Mouse (Mus musculus) neural tube, embryonic 15.5 days (tissue): ENCODE results near the gene Hist2h3c1. TPM values are rescaled to one million over a fixed set of nuclear protein-coding genes. Genes with fewer than 3 reads are reported as not detected.

Experiments
- ATAC-seq: fragments of 200-750 bp; cut with Nextera tagmentation; 2 replicates; pipeline ENCODE4 v1.8.0; 2017; ENCODE audit warnings: mild to moderate bottlenecking, moderate TSS enrichment, moderate library complexity; ENCODE audit not compliant: low FRiP score
- H3K27ac ChIP-seq: fragments of 300-500 bp; sonication (generic); replicated peaks from 2 replicates; pipeline ENCODE4 v1.5.1; 2015; ENCODE audit warnings: mild to moderate bottlenecking, inconsistent platforms
- H3K27me3 ChIP-seq: fragments of 300-500 bp; sonication (generic); replicated peaks from 2 replicates; pipeline ENCODE4 v1.6.1; 2015; ENCODE audit warnings: inconsistent platforms
- H3K36me3 ChIP-seq: fragments of 300-500 bp; sonication (generic); 2 replicates; pipeline ENCODE4 v1.6.1; 2015; ENCODE audit warnings: inconsistent platforms
- H3K4me1 ChIP-seq: fragments of 300-500 bp; sonication (generic); 2 replicates; pipeline ENCODE4 v1.6.1; 2015; ENCODE audit warnings: inconsistent platforms
- H3K4me2 ChIP-seq: fragments of 300-500 bp; sonication (generic); 2 replicates; pipeline ENCODE4 v1.6.1; 2015; ENCODE audit warnings: inconsistent platforms, mild to moderate bottlenecking, moderate library complexity
- H3K4me3 ChIP-seq: fragments of 300-500 bp; sonication (generic); replicated peaks from 2 replicates; pipeline ENCODE4 v1.5.1; 2015; ENCODE audit warnings: mild to moderate bottlenecking, inconsistent platforms
- H3K9ac ChIP-seq: fragments of 300-500 bp; sonication (generic); replicated peaks from 2 replicates; pipeline ENCODE4 v1.6.1; 2015; ENCODE audit warnings: mild to moderate bottlenecking, inconsistent platforms
- H3K9me3 ChIP-seq: fragments of 300-500 bp; sonication (generic); replicated peaks from 2 replicates; pipeline ENCODE4 v1.6.1; 2016; ENCODE audit warnings: inconsistent platforms
- WGBS: fragments of 180-500 bp; shearing (Covaris S2); methylation state at CpG from one replicate; pipeline ENCODE4 v1.1.7; 2015; ENCODE audit warnings: mixed read lengths; 5-methylcytosine and 5-hydroxymethylcytosine counted together
- polyA plus RNA-seq: library from polyadenylated mRNA; unstranded; fragments of >200 nt; fragmentation: Nextera tagmentation; extraction: Ambion mirVana; gene quantifications from 2 replicates; pipeline ENCODE4 v1.2.1, GENCODE M21; 2015

Gene Hist2h3c1
- polyA plus RNA-seq, 1 experiment from 2014 or later: 0.14 TPM

DNA sequence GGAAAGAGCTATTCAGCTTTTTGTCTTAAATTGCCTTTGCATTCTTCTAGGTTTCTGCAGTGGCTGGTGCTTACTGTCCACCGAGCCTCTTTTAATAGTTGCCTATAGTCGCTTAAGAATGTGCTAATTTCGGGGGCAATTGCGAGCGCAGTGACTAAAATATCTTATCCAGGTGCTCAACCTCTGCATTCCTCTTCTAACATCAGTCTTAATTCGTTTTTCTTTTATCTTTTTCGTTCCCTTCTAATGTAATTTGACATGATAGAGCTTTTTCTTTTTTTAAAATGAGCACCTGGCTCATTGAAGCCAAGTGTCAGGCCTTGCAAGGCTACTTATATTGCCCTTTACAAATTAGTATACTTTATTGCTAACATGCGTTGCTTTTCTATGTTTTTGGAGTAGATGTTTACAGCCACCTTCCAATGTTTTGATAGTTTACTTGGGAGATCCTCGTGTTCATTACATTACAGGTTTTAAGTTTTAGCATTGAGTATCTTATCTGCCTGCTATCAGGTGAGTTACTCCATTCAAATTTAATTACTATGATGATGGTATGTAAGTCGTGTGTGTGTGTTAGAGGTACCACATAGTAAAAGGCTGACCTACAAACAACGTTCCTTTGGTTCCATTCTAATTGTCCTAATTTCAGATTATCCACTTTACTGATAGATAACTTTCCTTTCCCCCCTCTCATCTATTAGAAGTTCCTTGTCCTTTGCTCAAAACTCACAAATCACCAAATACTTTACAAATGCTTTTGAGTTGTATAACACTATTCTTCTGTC is 1.1 kb downstream of the Hist2h3c1 start:
- Histone ChIP-seq H3K27ac (no peak overlapping the region), H3K9ac (0 out of 2 replicates have a peak overlapping the region, but pooled peaks have one; percentile 2), H3K4me3 (peak overlapping the region; percentile 23; the same call in 1 of the 2 replicates), H3K4me1 (peaks cover 18% of the 10 kb centered on the region), H3K4me2 (peak overlapping the region; percentile 50), H3K27me3 (no peaks in the 10 kb centered on the region), H3K36me3 (no peaks in the 10 kb centered on the region), H3K9me3 (no peaks in the 10 kb centered on the region)
- no peak for ATAC-seq
- WGBS: 7% methylated on average over 11 of the region's 11 CpGs

DNA sequence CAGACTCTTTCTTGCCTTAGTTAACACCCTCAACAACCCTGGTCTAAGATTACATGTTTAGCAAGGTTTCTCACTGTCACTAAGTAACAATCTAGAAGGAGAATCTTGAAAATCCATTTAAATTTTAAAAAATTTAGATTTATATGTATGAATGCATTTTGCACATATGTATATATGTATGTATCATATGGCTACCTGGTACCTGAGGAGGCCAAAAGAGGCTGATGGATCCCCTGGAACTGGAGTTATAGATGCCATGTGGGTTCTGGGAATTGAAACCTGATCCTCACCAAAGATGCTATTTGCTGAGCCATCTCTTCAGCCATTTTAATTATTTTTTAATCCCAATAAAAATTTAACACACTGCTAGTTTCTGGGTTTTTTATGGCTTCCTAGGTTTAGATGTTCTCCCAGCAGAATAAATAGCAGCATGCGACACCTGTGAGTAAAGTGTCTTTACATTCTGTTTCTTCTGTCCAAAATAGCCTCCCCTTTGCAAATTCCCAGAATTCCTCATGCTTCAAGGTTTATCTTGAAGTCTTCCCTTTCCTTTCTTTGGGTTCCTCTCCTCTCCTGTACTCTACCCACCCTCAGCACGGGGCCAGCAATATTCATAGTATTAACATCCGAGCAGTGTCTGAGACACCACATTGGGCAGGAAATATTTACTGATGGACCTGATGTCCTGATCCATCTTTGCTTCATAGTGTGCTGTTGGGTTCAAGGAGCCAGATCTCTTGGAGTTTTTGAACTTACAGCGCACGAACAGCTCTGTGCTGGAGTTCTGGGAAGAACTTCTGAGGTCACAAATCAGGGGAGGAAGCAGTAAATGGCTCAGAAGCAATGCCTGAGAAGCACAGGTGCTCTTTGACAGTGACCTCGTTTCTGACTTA is 1.9 kb downstream of the Hist2h3c1 start:
- no peak overlapping the region for H3K9ac ChIP-seq
- no peaks in the 10 kb centered on the region for H3K27me3 ChIP-seq
- no peak overlapping the region for H3K4me3 ChIP-seq
- H3K36me3 ChIP-seq: no peaks in the 10 kb centered on the region
- ATAC-seq: no peak
- H3K4me2 ChIP-seq: peak overlapping the region; percentile 50
- WGBS: 48% methylated on average over 6 of the region's 6 CpGs
- H3K4me1 ChIP-seq: peaks cover 18% of the 10 kb centered on the region
- no peak overlapping the region for H3K27ac ChIP-seq
- H3K9me3 ChIP-seq: no peaks in the 10 kb centered on the region

- ATAC-seq: no peak
- no peaks in the 10 kb centered on the region for H3K36me3 ChIP-seq
- no peak overlapping the region for H3K4me3 ChIP-seq
- H3K4me1 ChIP-seq: peaks cover 13% of the 10 kb centered on the region
- 50% methylated on average over 4 of the region's 4 CpGs for WGBS
- 0 out of 2 replicates have a peak overlapping the region, but pooled peaks have one; percentile 50 for H3K4me2 ChIP-seq
- H3K9me3 ChIP-seq: no peaks in the 10 kb centered on the region
- H3K27ac ChIP-seq: no peak overlapping the region
- H3K27me3 ChIP-seq: no peaks in the 10 kb centered on the region
- no peak overlapping the region for H3K9ac ChIP-seq
Observed at GRCm38 (mm10) chr3:96249034-96249345, 2.5 kb downstream of the Hist2h3c1 start.

DNA sequence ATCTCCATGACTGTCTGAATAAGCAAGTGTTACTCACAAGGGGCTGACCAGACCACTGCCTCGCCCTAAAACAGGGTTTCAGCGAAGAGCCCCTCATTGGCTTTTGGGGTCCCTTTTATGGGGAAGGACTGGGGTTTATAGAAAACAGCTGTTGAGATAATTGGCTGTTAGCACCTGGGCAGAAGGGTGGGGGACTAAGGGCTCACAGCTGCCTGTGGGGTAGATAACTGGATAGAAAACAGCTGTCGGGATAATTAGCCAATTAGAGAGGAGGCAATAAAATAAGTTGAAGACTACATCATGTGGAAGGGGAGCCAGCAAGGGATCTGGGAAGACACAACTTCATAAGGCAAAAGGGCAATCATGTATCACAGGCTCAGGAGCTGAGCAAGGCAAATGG is 4.4 kb downstream of the Hist2h3c1 start:
- ATAC-seq: no peak

GRCm38 (mm10) chr3:96251787-96252186 is 5.3 kb downstream of the Hist2h3c1 start:
- WGBS: 95% methylated on average over 3 of the region's 3 CpGs
- ATAC-seq: no peak
- Histone ChIP-seq H3K4me1 (peaks cover 5% of the 10 kb centered on the region), H3K9ac (no peak overlapping the region), H3K9me3 (no peaks in the 10 kb centered on the region), H3K27ac (no peak overlapping the region), H3K27me3 (no peaks in the 10 kb centered on the region), H3K4me2 (no peak overlapping the region), H3K4me3 (no peak overlapping the region), H3K36me3 (no peaks in the 10 kb centered on the region)

More for the DNA sequence above, 4.4 kb downstream of the Hist2h3c1 start:
- peaks cover 5% of the 10 kb centered on the region for H3K4me1 ChIP-seq
- H3K27ac ChIP-seq: no peak overlapping the region
- H3K4me3 ChIP-seq: no peak overlapping the region
- H3K27me3 ChIP-seq: no peaks in the 10 kb centered on the region
- 58% methylated on average over 3 of the region's 3 CpGs for WGBS
- H3K9ac ChIP-seq: no peak overlapping the region
- H3K36me3 ChIP-seq: no peaks in the 10 kb centered on the region
- H3K9me3 ChIP-seq: no peaks in the 10 kb centered on the region
- H3K4me2 ChIP-seq: no peak overlapping the region

DNA sequence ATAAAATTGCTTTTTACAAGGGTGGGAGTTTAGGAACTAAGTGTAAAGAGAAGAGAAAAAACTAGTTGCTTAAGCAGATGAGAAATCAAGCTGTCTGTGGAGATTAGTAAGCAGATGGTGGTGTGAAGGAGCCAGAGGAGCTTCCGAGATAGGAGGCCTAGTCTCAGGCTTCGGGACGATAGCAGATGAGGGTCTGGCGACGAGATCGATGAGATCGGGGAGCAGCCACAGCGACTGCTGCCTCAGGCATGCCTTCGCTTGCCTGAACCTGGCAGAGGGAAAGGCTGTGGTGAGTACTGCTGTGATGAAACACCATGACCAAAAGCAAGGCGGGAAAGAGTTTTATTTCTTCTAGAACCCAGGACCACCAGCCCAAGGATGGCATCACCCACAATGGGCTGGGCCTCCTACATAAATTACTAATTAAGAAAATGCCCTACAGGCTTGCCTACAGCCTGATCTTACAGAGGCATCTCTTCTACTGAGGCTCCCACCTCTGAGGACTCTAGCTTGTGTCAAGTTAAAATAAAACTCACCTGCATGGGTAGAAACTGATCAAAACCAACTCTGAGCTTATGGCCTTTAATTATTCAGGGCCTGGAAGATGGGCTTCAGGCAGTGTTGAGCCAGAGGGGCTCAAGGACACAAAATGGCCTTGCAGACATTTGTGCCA is 8.3 kb downstream of the Hist2h3c1 start:
- Histone ChIP-seq H3K4me3 (no peak overlapping the region), H3K9me3 (no peaks in the 10 kb centered on the region), H3K4me2 (no peak overlapping the region), H3K27ac (no peak overlapping the region), H3K27me3 (no peaks in the 10 kb centered on the region), H3K9ac (no peak overlapping the region), H3K4me1 (no peaks in the 10 kb centered on the region), H3K36me3 (no peaks in the 10 kb centered on the region)
- no peak for ATAC-seq
- WGBS: 46% methylated on average over 10 of the region's 10 CpGs

DNA sequence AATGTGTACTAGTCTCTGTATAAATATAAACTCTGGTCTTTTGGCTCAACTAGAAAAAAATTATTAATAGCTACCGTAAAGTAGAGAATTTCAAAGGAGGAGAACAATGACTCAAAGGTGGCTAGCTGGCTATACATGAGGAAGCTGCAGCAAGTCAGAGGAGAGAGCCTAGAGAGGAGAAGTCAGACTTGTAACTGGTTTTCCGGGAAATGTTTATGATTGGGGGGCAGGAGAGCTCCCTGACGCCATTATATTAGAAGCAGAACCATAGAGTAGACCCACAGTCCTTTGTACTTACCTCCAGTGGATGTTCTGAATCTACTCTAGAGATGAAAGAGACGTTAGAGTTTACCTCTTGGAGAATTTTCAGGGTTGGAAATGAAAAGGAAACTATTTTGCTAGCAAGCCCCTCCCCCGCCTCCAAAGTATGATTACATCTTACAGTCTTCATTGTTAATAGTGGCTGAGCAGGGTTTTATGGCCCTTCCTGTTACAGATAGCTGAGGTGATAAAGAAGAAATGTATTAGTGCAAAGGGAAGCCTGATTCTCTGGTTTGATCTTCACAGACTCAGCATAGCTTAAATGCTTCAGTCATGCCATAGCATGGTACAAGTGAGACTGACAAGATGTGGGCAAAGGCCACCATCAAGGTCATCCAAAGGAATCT is 9.6 kb downstream of the Hist2h3c1 start:
- 83% methylated on average over 5 of the region's 5 CpGs for WGBS
- Histone ChIP-seq H3K4me2 (no peak overlapping the region), H3K9me3 (no peaks in the 10 kb centered on the region), H3K36me3 (no peaks in the 10 kb centered on the region), H3K4me1 (no peaks in the 10 kb centered on the region), H3K27ac (no peak overlapping the region), H3K9ac (no peak overlapping the region), H3K4me3 (no peak overlapping the region), H3K27me3 (no peaks in the 10 kb centered on the region)
- ATAC-seq: no peak

DNA sequence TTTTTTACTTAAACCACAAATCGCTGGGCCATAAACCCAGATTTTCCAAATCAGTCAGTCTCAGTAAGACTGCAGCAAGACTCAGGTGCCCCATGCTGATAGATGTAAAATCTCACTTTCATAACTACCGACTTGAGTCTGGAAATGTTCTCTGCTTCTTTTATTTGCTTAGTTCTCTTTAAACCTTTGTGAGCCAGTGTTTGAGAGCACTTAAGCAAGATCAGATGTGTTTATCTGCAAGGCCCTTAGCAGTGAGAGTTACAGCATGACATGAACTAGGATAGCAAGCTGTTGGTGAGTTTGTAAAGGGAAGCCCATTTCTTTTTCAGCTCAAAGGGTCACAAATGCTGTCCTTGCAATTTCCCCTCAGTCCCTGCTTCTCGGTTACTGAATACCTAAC is 10.7 kb downstream of the Hist2h3c1 start:
- no peak overlapping the region for H3K9ac ChIP-seq
- H3K36me3 ChIP-seq: no peaks in the 10 kb centered on the region
- H3K4me2 ChIP-seq: no peak overlapping the region
- H3K27ac ChIP-seq: no peak overlapping the region
- 89% methylated on average over 3 of the region's 3 CpGs for WGBS
- no peaks in the 10 kb centered on the region for H3K27me3 ChIP-seq
- ATAC-seq: no peak
- H3K4me3 ChIP-seq: no peak overlapping the region
- H3K4me1 ChIP-seq: peaks cover 10% of the 10 kb centered on the region
- no peaks in the 10 kb centered on the region for H3K9me3 ChIP-seq

GRCm38 (mm10) chr3:96260220-96260619 is 13.7 kb downstream of the Hist2h3c1 start:
- ATAC-seq: no peak
- Histone ChIP-seq H3K9me3 (no peaks in the 10 kb centered on the region), H3K27ac (no peak overlapping the region), H3K4me1 (peaks cover 25% of the 10 kb centered on the region), H3K4me3 (no peak overlapping the region), H3K4me2 (no peak overlapping the region), H3K27me3 (no peaks in the 10 kb centered on the region), H3K36me3 (no peaks in the 10 kb centered on the region), H3K9ac (no peak overlapping the region)
- WGBS: 96% methylated on average over 5 of the region's 5 CpGs

- H3K4me2 ChIP-seq: peak overlapping the region; percentile 73
- peaks cover 25% of the 10 kb centered on the region for H3K4me1 ChIP-seq
- H3K27me3 ChIP-seq: no peaks in the 10 kb centered on the region
- H3K4me3 ChIP-seq: peak overlapping the region; percentile 66
- WGBS: 50% methylated on average over 3 of the region's 3 CpGs
- H3K27ac ChIP-seq: peak overlapping the region; percentile 99
- peak overlapping the region; percentile 89 for H3K9ac ChIP-seq
- no peak for ATAC-seq
- no peaks in the 10 kb centered on the region for H3K9me3 ChIP-seq
- H3K36me3 ChIP-seq: no peaks in the 10 kb centered on the region
Observed at GRCm38 (mm10) chr3:96261623-96262022, 15.1 kb downstream of the Hist2h3c1 start.

- H3K36me3 ChIP-seq: no peaks in the 10 kb centered on the region
- H3K27ac ChIP-seq: peak overlapping the region; percentile 99
- no peaks in the 10 kb centered on the region for H3K27me3 ChIP-seq
- H3K9me3 ChIP-seq: no peaks in the 10 kb centered on the region
- under 1% methylated on average over 19 of the region's 19 CpGs for WGBS
- ATAC-seq: peak; percentile 84
- peak overlapping the region; percentile 66 for H3K4me3 ChIP-seq
- peaks cover 25% of the 10 kb centered on the region for H3K4me1 ChIP-seq
- peak overlapping the region; percentile 73 for H3K4me2 ChIP-seq
- H3K9ac ChIP-seq: peak overlapping the region; percentile 89
Observed at GRCm38 (mm10) chr3:96262216-96262875, 15.9 kb downstream of the Hist2h3c1 start.
